Mouse (Mus musculus) erythroblast, embryonic 14.5 days (primary cell): Measurements from ENCODE around the gene Nfe2. TPM values are rescaled to one million over a fixed set of nuclear protein-coding genes. Genes with fewer than 3 reads are reported as not detected.
A peak's percentile ranks its signal among the peaks of the same experiment; 100 is the strongest.

Experiments used
- H3K27me3 ChIP-seq: 2 replicates; pipeline ENCODE4 v1.6.1; 2012; ENCODE audit warnings: inconsistent platforms; ENCODE audit not compliant: control insufficient read depth
- H3K36me3 ChIP-seq: 2 replicates; pipeline ENCODE4 v1.6.1; 2012; ENCODE audit warnings: mild to moderate bottlenecking, inconsistent platforms; ENCODE audit not compliant: control insufficient read depth
- H3K4me1 ChIP-seq: 2 replicates; pipeline ENCODE4 v1.6.1; 2012; ENCODE audit warnings: inconsistent platforms; ENCODE audit not compliant: control insufficient read depth
- H3K4me3 ChIP-seq: replicated peaks from 2 replicates; pipeline ENCODE3; 2012; ENCODE audit warnings: moderate library complexity, mild to moderate bottlenecking, inconsistent platforms
- H3K9me3 ChIP-seq: 2 replicates; pipeline ENCODE4 v1.6.1; 2012; ENCODE audit warnings: low read length, inconsistent platforms, mixed read lengths; ENCODE audit not compliant: control insufficient read depth
- GATA1 ChIP-seq: IDR thresholded peaks from 2 replicates; pipeline ENCODE4 v1.6.1; 2012; ENCODE audit warnings: low read length, inconsistent platforms, mixed read lengths
- TAL1 ChIP-seq: IDR thresholded peaks from 3 replicates; pipeline ENCODE4 v1.6.1; 2012; ENCODE audit warnings: low read length, inconsistent platforms, mixed read lengths
- polyA plus RNA-seq: library from polyadenylated mRNA; stranded (reverse); fragments of >175 nt; gene quantifications from 2 replicates; pipeline ENCODE4 v1.2.3, GENCODE M21; 2012

The Nfe2 gene
- polyA plus RNA-seq: 46.0 and 48.8 TPM in 2 replicates

GRCm38 (mm10) chr15:103257790-103258728 lies at the start of gene Nfe2:
Nfe2 (minus strand) TSS chr15:103258403.
- TF ChIP-seq TAL1 (peak; percentile 92), GATA1 (peak; percentile 88)
- H3K9me3 ChIP-seq: no peaks in the 10 kb centered on the region
- H3K4me3 ChIP-seq: peak within 1 kb of the TSS; percentile 83
- H3K4me1 ChIP-seq: peaks cover 69% of the 10 kb centered on the region
- no peaks in the 10 kb centered on the region for H3K27me3 ChIP-seq
- peaks cover 36% of the 10 kb centered on the region for H3K36me3 ChIP-seq

GRCm38 (mm10) chr15:103307125-103307524 lies 48.9 kb upstream of the Nfe2 start:
- Histone ChIP-seq H3K9me3 (no peaks in the 10 kb centered on the region), H3K27me3 (peaks cover 73% of the 10 kb centered on the region), H3K36me3 (no peaks in the 10 kb centered on the region), H3K4me3 (no peak overlapping the region), H3K4me1 (peaks cover 35% of the 10 kb centered on the region)
- TF ChIP-seq TAL1: no peak
- TF ChIP-seq GATA1: no peak

GRCm38 (mm10) chr15:103305792-103306645 lies 47.8 kb upstream of the Nfe2 start:
- TF ChIP-seq TAL1 (no peak), GATA1 (no peak)

GRCm38 (mm10) chr15:103305070-103305678 lies 47.0 kb upstream of the Nfe2 start:
- Histone ChIP-seq H3K9me3 (no peaks in the 10 kb centered on the region), H3K27me3 (peaks cover 77% of the 10 kb centered on the region), H3K36me3 (peaks cover 8% of the 10 kb centered on the region), H3K4me3 (peak overlapping the region; percentile 61), H3K4me1 (peaks cover 35% of the 10 kb centered on the region)
- TF ChIP-seq GATA1 (no peak), TAL1 (no peak)

More at GRCm38 (mm10) chr15:103305792-103306645, 47.8 kb upstream of the Nfe2 start:
- Histone ChIP-seq H3K9me3 (no peaks in the 10 kb centered on the region), H3K4me3 (peak overlapping the region; percentile 61), H3K27me3 (peaks cover 81% of the 10 kb centered on the region), H3K36me3 (peaks cover under 1% of the 10 kb centered on the region; the same call in 1 of the 2 replicates), H3K4me1 (peaks cover 35% of the 10 kb centered on the region)

- H3K4me1 ChIP-seq: peaks cover 37% of the 10 kb centered on the region
- H3K36me3 ChIP-seq: peaks cover 14% of the 10 kb centered on the region
- peaks cover 75% of the 10 kb centered on the region for H3K27me3 ChIP-seq
- no peak for TF ChIP-seq GATA1
- TF ChIP-seq TAL1: no peak
- H3K4me3 ChIP-seq: peak overlapping the region; percentile 61
- H3K9me3 ChIP-seq: no peaks in the 10 kb centered on the region
These were observed 46.4 kb upstream of the Nfe2 start for GRCm38 (mm10) chr15:103304616-103304969.

GRCm38 (mm10) chr15:103303916-103304615 lies 45.9 kb upstream of the Nfe2 start:
- Histone ChIP-seq H3K4me1 (peaks cover 32% of the 10 kb centered on the region), H3K27me3 (peaks cover 70% of the 10 kb centered on the region), H3K36me3 (peaks cover 19% of the 10 kb centered on the region), H3K4me3 (peak overlapping the region; percentile 61), H3K9me3 (no peaks in the 10 kb centered on the region)
- TF ChIP-seq TAL1 (no peak), GATA1 (no peak)

- peaks cover 35% of the 10 kb centered on the region for H3K36me3 ChIP-seq
- no peak for TF ChIP-seq GATA1
- TF ChIP-seq TAL1: no peak
- H3K4me1 ChIP-seq: peaks cover 27% of the 10 kb centered on the region
- no peak overlapping the region for H3K4me3 ChIP-seq
- H3K9me3 ChIP-seq: no peaks in the 10 kb centered on the region
- peaks cover 57% of the 10 kb centered on the region for H3K27me3 ChIP-seq
These were observed 44.3 kb upstream of the Nfe2 start for GRCm38 (mm10) chr15:103302341-103303021.
